Mouse (Mus musculus) olfactory bulb, adult 2 months (tissue): ENCODE results near the gene Lpar3.

Experiments
- CTCF ChIP-seq: fragments of 200-500 bp; IDR thresholded peaks from 2 replicates; pipeline ENCODE4 v1.5.1; 2012; ENCODE audit warnings: low read depth, mild to moderate bottlenecking, low read length, moderate library complexity; ENCODE audit not compliant: insufficient read depth
- POLR2A ChIP-seq: fragments of 200-500 bp; IDR thresholded peaks from 2 replicates; pipeline ENCODE4 v1.6.1; 2012; ENCODE audit warnings: mild to moderate bottlenecking, low read depth, low read length, moderate library complexity; ENCODE audit not compliant: insufficient read depth

DNA sequence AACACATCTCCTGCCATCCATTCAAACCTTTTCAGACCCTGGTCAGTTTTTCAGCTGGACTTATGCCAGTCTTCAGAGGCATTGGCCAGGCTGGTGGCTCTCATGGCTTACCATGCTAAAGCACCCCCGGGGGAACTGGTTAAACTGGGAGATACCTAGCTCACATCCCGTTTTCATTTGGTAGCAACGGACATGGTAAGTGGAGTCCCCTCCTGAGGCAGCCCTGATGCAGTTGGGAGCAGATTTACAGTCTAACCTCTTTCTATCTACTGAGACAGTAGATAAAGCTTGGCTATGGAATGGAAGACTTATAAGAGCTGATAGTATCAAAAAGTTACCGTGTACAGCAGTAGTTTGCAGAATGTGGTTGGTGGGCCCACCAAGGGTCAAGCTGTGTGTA, 56.2 kb downstream of the Lpar3 start:
- TF ChIP-seq POLR2A = no peak
- no peak for TF ChIP-seq CTCF
